Mouse (Mus musculus): ENCODE measurements around the gene Man1c1. TPM values are rescaled to one million over a fixed set of nuclear protein-coding genes. Genes with fewer than 3 reads are reported as not detected.

Man1c1 gene
- total and polyA plus RNA-seq, 3 experiments = 0.04 to 0.44 (median 0.20) TPM

- no peaks in the 10 kb centered on the region for H3K79me2 ChIP-seq (replicated peaks; ENCODE audit: control insufficient read depth, extremely low read depth, insufficient read depth, poor library complexity, severe bottlenecking)
- dilution Hi-C loops (cut with MboI; ENCODE audit: extremely low pct_ligation_motif_present, extremely low pct_unique_long_range_greater_than_20kb, low sequenced_read_pairs) (no loop called here), in situ Hi-C loops (cut with MboI; ENCODE audit: low pct_ligation_motif_present, low pct_unique_long_range_greater_than_20kb, low sequenced_read_pairs) (no loop called here)
- no peak overlapping the region for H3K4me2 ChIP-seq (ENCODE audit: insufficient read depth, low read depth, poor library complexity, severe bottlenecking)
- H3K4me1 ChIP-seq (ENCODE audit: control insufficient read depth in 1 of 2, insufficient read depth in 2 of 2) = peaks cover 10 to 68% of the 10 kb centered on the region in 2 experiments
- no peak for DNase-seq (ENCODE audit: extremely low read depth)
- TF ChIP-seq TBP (conservative IDR thresholded peaks at IDR 0.05; ENCODE audit: low read depth, low read length) = no peak
- TF ChIP-seq RAD21 (IDR thresholded peaks at IDR 0.05; ENCODE audit: low read depth, low read length) = peak; percentile 34
- TF ChIP-seq POLR2AphosphoS2 (IDR thresholded peaks at IDR 0.05; ENCODE audit: low read depth, low read length) = no peak
- TF ChIP-seq SIN3A (IDR thresholded peaks at IDR 0.05; ENCODE audit: low read length) = no peak
- no peak for TF ChIP-seq POLR2A (IDR thresholded peaks at IDR 0.05; ENCODE audit: low read depth, low read length)
- no peak for TF ChIP-seq KAT2A (IDR thresholded peaks at IDR 0.05; ENCODE audit: insufficient replicate concordance, low read length)
- no peak for TF ChIP-seq GABPA (IDR thresholded peaks at IDR 0.05; ENCODE audit: insufficient replicate concordance, low read depth, low read length)
- TF ChIP-seq CTCF (conservative IDR thresholded peaks at IDR 0.05 in 1 of 2, IDR thresholded peaks at IDR 0.05 in 1 of 2; ENCODE audit: low read depth in 2 of 2, low read length in 2 of 2) = peak; percentile 58 to 60; a peak in 3 of 4 replicates
- no peak for TF ChIP-seq BHLHE40 (IDR thresholded peaks at IDR 0.05; ENCODE audit: low read depth, low read length)
- no peak for TF ChIP-seq NRF1 (IDR thresholded peaks at IDR 0.05; ENCODE audit: low read depth, low read length)
- no peak for TF ChIP-seq E2F4 (IDR thresholded peaks at IDR 0.05; ENCODE audit: insufficient replicate concordance, low read depth, low read length)
- no peak for TF ChIP-seq ZC3H11A (IDR thresholded peaks at IDR 0.05; ENCODE audit: low read depth, low read length)
- TF ChIP-seq CHD2 (IDR thresholded peaks at IDR 0.05; ENCODE audit: low read length) = no peak
- no peak for TF ChIP-seq ELF1 (IDR thresholded peaks at IDR 0.05; ENCODE audit: low read depth, low read length)
- TF ChIP-seq USF1 (IDR thresholded peaks at IDR 0.05; ENCODE audit: low read depth, low read length) = no peak
- no peak overlapping the region for H3K27ac ChIP-seq (ENCODE audit: insufficient read depth, low read depth)
- H3K4me3 ChIP-seq (replicated peaks in 1 of 3; ENCODE audit: low read depth in 2 of 3, low read length in 2 of 3, poor library complexity in 1 of 3) = no peak overlapping the region
- peaks cover 6% of the 10 kb centered on the region for H3K9me3 ChIP-seq (replicated peaks; ENCODE audit: low read length)
- no peaks in the 10 kb centered on the region for H3K27me3 ChIP-seq (replicated peaks)
- H3K36me3 ChIP-seq (replicated peaks in 1 of 2; ENCODE audit: control insufficient read depth in 1 of 2, insufficient read depth in 1 of 2, low read length in 1 of 2) = no peaks in the 10 kb centered on the region
- H3K9ac ChIP-seq (ENCODE audit: insufficient read depth, low read depth) = no peak overlapping the region
These were observed 113.7 kb downstream of the Man1c1 start for GRCm38 (mm10) chr4:134590227-134590926.

GRCm38 (mm10) chr4:134589786-134590185 lies 114.3 kb downstream of the Man1c1 start:
- no peak for TF ChIP-seq SMC3 (IDR thresholded peaks at IDR 0.05; ENCODE audit: low read depth, low read length)
- no peak for TF ChIP-seq CHD2 (IDR thresholded peaks at IDR 0.05; ENCODE audit: low read length)
- TF ChIP-seq EP300 (IDR thresholded peaks at IDR 0.05; ENCODE audit: low read length) = no peak
- H3K9me3 ChIP-seq (replicated peaks; ENCODE audit: low read length) = peaks cover under 1% of the 10 kb centered on the region
- no peak overlapping the region for H3K4me3 ChIP-seq (replicated peaks in 1 of 3; ENCODE audit: low read depth in 2 of 3, low read length in 2 of 3, poor library complexity in 1 of 3)
- H3K9ac ChIP-seq (ENCODE audit: insufficient read depth, low read depth) = no peak overlapping the region
- no peaks in the 10 kb centered on the region for H3K27me3 ChIP-seq (replicated peaks)
- H3K27ac ChIP-seq (ENCODE audit: insufficient read depth, low read depth) = no peak overlapping the region
- H3K4me1 ChIP-seq (ENCODE audit: control insufficient read depth in 1 of 2, insufficient read depth in 2 of 2) = peaks cover 10 to 62% of the 10 kb centered on the region in 2 experiments
- H3K36me3 ChIP-seq (replicated peaks in 1 of 2; ENCODE audit: control insufficient read depth in 1 of 2, insufficient read depth in 1 of 2, low read length in 1 of 2) = no peaks in the 10 kb centered on the region
- no peaks in the 10 kb centered on the region for H3K79me2 ChIP-seq (replicated peaks; ENCODE audit: control insufficient read depth, extremely low read depth, insufficient read depth, poor library complexity, severe bottlenecking)
- in situ Hi-C loops (cut with MboI; ENCODE audit: low pct_ligation_motif_present, low pct_unique_long_range_greater_than_20kb, low sequenced_read_pairs) = no loop called here
- DNase-seq (ENCODE audit: extremely low read depth) = no peak
- no peak overlapping the region for H3K4me2 ChIP-seq (ENCODE audit: insufficient read depth, low read depth, poor library complexity, severe bottlenecking)
- dilution Hi-C loops (cut with MboI; ENCODE audit: extremely low pct_ligation_motif_present, extremely low pct_unique_long_range_greater_than_20kb, low sequenced_read_pairs) = no loop called here
